Mouse (Mus musculus): Measurements from ENCODE around the gene Scp2.
A peak's percentile ranks its signal among the peaks of the same experiment; 100 is the strongest.

The Scp2 gene

DNA sequence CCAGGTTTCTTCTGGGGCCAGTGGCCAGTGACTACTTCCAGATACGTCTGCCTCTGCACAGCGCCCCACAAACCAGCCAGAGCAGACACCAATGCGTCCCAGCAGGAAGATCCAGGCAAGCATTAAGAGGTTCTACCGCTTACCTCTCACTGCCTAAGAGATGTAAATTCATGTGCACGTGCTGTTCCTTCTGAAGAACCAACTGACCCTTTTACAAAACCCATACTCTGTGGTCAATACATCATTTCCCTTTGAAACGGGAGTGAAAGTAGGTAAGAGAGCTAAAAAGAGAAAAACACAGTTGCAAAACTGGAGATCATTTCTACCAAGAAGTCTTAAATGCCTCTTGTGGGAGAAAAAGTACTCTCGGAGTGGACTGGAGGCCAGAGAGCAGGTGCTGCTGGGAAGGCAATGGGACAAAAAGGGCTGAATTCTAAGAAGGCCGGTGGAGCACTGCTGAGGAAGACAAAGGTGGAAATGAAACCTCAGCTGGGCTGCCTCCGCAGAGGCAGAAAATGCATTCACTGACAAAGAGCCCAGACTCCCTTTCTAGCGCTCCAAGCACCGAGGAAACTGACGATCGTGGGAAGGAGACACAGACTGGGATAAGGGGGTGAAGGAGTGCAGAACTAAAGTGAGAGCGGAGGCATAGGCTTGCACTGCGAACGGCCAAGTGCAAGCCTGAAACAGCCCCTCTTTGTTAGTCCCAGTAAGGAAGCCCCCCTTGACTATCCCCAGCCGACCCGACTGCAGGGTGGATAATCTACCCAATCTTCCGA lies 85.0 kb downstream of the Scp2 start:
- no peak for DNase-seq

DNA sequence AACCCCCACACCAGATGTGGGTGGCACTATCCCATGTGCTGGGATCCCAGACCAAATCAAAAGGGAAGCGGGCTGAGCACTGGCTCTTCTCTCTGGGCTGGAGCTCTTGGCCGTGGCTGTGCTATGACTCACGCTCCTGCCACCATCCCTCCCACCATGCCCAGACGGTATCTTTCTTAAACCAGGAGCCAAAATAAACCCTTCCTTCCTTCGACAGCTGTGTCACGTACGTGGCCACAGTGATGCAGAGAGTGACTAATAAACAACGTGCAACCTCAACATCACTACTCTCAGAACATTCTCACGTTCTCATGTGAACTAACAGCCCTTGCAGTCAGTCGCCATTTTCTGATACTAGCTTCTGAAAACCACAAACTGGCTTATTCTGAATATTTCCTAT lies 86.6 kb downstream of the Scp2 start:
- DNase-seq = no peak

GRCm38 (mm10) chr4:108057247-108057646 lies 87.6 kb downstream of the Scp2 start:
- no peak for DNase-seq

DNA sequence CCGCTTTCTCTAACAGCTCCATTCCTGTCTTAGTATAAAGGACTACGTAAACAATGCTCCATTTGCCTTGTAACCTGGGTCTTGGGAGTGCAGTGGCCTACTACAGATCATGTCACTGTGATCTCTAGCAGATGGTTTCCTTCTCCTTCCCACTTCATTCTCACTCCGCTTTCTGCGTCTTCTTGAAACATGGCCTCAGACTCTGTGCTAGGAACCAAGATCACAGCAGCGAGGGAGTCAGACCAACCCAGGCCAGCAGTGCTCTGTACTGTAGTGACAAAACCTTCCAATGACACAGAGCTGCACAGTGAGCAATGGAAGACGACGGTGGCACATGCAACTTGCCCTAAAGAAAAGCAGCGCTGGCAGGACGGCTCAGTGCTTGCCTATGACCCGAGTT lies 88.9 kb downstream of the Scp2 start:
- no peak for DNase-seq

GRCm38 (mm10) chr4:108052673-108053072 lies 92.1 kb downstream of the Scp2 start:
- no peak for DNase-seq

GRCm38 (mm10) chr4:108051687-108052274 lies 93.0 kb downstream of the Scp2 start:
- peak; percentile 70 to 76 for DNase-seq

GRCm38 (mm10) chr4:108046136-108046535 lies 98.7 kb downstream of the Scp2 start:
- DNase-seq = peak; percentile 69 to 79

DNA sequence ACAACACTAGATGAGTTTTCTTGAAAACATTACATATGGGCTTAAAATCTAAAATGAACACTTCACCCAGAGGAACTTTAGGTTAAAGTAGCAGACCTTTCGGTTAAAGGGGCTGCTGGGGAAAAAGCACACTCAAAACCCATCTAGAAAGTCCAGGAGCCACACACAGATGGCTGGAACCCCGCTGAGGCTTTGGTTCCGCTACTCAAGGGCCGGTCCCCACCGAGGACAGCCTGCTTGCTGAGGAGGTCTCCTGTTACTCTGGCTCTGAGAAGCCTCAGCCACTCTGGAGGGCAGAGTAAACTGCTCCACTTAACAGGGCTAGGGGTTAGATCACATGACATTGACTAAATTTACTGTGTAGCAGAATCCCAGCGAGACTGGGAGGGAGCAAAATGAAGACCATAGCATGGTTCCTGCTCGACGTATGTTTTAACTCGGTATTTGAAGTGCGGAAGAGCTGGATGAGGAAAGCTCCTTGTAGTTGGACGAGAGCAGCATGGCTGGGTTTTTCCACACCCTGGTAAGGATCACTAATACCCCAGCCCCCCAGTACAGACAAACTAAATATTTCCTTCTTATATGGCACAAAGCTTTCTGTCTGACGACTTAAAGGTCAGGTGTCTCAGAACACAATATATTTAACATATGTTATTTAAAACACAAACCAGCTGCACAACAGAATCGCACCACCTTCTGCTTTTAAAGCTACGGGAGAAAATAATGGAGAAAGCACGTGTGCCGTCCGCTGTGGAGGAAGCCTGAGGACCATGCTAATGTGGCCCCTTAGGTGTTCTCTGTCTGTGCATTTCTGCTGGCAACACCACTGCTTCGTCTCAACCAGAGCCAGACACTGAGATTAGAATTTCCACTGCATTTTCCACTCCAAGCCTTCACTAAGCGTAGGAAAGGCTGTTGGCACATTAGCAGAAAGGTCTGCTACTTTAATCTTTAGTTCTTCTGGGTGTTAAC lies 99.4 kb downstream of the Scp2 start:
- DNase-seq = peak; percentile 39 to 49

DNA sequence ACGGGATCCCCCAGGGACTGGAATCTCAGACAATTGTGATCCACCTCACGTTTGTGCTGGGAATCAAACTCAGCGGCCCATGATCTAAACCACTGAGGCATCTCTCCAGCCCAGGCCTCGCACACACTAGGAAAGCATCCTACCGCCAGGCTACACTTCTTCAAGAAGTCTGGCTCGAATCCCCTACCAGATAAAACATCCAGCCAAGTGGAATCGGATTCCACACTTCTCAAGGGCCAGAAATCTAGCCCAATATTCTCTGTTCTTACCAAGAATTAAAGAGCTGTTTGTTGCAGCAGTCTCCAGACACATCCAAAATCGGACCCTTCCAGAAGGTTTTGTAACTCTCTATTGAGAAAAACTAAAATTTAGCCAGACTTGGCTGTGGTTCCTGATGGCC lies 107.8 kb downstream of the Scp2 start:
- no peak for DNase-seq

GRCm38 (mm10) chr4:108033041-108033764 lies 111.6 kb downstream of the Scp2 start:
- DNase-seq = no peak

DNA sequence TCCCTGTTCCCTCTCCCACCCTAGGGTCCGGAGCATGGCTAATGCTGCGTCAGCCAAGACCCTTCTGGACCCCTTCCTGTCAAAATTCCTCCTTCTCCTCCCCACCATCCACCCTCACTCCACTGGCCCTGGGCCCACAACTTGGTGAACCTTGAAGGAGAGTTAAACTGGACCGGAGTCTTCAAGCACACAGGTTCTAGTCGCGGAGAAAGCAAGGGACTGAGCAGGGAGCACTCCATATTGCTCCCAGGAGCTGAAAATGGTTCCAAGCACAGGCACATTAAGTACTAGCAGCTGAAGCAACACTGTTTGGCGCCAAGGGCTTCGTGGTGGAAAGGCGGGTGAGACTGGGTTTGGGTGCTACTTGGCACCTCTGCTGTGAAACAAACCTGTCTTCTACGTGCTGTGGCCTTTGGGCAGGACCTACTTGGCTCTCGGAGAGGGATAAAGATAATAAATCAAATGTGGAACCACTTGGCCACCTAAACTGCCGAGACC lies 112.4 kb downstream of the Scp2 start:
- no peak for DNase-seq

DNA sequence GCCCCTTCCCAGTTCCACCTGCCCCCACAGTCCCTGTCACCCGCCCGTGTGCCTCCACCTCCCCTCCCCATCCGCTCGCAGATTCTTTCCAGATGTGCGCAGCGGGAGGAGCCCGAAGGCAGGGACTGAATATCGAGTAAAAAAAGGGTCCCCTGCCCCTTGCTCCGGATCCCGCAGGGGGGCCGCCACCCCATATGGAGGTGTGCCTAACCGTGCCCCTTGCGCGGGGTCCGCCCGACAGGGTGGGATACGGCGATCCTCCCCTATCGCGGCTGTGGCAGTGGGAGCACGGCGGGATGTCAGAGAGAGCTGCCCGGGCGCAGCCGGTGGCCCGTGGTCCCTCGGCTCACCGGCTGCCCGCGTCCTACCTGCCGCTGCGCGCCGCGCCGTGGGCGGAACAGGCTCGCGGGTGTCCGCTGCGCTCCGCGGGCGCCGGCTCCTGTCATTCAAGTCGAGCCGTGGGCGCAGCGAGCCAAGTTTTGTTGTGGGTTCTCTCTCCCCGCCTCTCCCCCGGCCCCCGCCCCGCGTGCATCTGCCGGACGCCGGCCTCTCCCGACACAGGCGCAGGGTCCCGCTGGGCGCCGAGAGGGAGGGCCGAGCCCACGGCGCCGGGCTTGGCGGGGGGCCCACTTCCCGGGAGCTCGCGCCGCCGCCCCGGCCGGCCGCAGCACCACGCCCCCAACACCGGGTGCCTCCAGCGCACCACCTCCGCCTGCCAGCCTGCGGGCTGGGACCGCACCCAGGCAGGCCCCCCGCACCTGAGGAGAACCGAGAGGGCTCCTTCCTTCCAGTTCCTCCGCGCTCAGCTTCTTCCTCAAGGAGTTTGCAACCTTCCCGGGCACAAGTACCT lies 113.1 kb downstream of the Scp2 start:
- peak; percentile 39 to 60 for DNase-seq

- DNase-seq = no peak
Measured at GRCm38 (mm10) chr4:108030888-108031501, 113.8 kb downstream of the Scp2 start.

GRCm38 (mm10) chr4:108026193-108026592 lies 118.6 kb downstream of the Scp2 start:
- no peak for DNase-seq

GRCm38 (mm10) chr4:108025269-108025668 lies 119.5 kb downstream of the Scp2 start:
- no peak for DNase-seq

DNA sequence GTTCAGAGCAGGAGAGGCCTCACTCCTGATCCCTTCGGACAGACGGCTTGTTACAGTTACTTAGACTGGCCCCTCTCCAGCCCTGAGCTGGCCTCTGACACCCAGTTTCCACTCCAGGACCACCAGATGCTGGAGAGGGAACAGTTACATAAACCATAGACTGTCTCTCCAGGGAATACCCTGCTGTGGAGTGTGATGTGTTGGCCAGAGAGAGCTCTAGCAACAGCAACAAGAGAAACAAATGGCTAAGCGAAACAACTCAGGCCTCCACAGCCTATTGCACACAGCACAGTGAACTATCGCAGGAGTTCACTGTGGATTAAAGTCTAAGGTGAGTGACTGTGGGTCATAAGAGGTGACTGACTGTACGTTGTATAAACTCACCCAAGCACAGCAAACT lies 120.2 kb downstream of the Scp2 start:
- DNase-seq = no peak

DNA sequence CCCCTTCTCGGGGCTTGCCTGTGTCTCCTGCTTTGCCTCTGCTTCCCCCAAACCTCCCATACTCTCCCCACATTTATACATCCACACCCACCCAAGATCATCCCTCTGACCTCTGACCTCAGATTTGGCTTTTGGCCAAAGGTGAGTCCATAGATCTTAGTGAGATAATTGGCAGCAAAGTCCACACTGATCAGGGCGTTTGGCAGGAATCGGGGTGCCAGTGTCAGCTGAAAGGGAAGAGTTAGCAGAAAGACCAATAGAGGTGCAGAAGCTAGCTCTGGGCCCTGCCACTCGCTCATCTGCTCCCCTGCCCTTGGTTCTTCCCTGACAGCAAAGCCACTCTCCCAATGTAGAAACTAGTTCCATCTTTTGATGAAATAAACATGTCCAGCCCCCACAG lies 121.6 kb downstream of the Scp2 start:
- no peak for DNase-seq

DNA sequence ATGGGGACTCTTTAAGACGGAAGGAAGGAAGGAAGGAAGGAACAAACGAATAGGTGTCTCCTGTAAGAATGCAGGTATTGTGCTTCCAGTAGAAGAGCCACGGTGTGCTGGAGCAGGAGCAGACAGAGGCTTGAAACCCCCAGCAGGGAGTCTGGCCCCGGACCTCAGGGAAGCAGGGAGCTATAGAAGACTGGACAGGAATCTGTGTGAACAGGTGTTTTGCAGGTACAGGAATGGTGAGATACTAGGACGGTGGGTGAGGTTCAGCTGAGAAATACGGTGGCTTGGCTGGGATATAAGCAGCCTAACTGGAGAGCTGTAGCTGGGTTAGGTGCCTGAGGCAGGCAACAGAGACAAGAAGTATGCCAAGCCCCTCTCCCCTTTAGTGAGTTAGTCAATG lies 124.6 kb downstream of the Scp2 start:
- no peak for DNase-seq

GRCm38 (mm10) chr4:108018961-108019921 lies 125.6 kb downstream of the Scp2 start:
- DNase-seq = peak; percentile 44 to 48
